Mouse (Mus musculus) brain, embryonic 18.5 days (tissue): ENCODE measurements around the gene Purb.
A peak's percentile ranks its signal among the peaks of the same experiment; 100 is the strongest.
"Not testable (repeated sequence)": the region's sequence is repeated elsewhere in the genome, so short reads cannot be mapped to it uniquely, and the experiment has no call there.

Source experiments
- DNase-seq: peaks from one replicate; pipeline ENCODE4 v3.0.0-alpha.2; 2012; ENCODE audit warnings: low read depth, low spot score

Gene Purb

GRCm38 (mm10) chr11:6486916-6487315 is 11.2 kb upstream of the Purb start:
- DNase-seq: no peak

- no peak for DNase-seq
Measured at GRCm38 (mm10) chr11:6484244-6484959, 8.7 kb upstream of the Purb start.

- no peak for DNase-seq
Measured at GRCm38 (mm10) chr11:6483103-6483502, 7.4 kb upstream of the Purb start.

GRCm38 (mm10) chr11:6481669-6482185 is 6.0 kb upstream of the Purb start:
- no peak for DNase-seq

- no peak for DNase-seq
Measured at GRCm38 (mm10) chr11:6480681-6481405, 5.1 kb upstream of the Purb start.

- no peak for DNase-seq
Measured at GRCm38 (mm10) chr11:6480191-6480590, 4.5 kb upstream of the Purb start.

- DNase-seq: no peak
Measured at GRCm38 (mm10) chr11:6479231-6479630, 3.5 kb upstream of the Purb start.

GRCm38 (mm10) chr11:6477350-6477749 is 1.6 kb upstream of the Purb start:
- DNase-seq: no peak

- no peak for DNase-seq
Measured at GRCm38 (mm10) chr11:6476876-6477275, 1.2 kb upstream of the Purb start.

- DNase-seq: no peak
Measured at GRCm38 (mm10) chr11:6474874-6475731, 614 bp downstream of the Purb start.

- no peak for DNase-seq
Measured at GRCm38 (mm10) chr11:6474381-6474780, 1.3 kb downstream of the Purb start.

- DNase-seq: no peak
Measured at GRCm38 (mm10) chr11:6472076-6472475, 3.6 kb downstream of the Purb start.

- no peak for DNase-seq
Measured at GRCm38 (mm10) chr11:6471493-6471892, 4.2 kb downstream of the Purb start.

GRCm38 (mm10) chr11:6471054-6471453 is 4.7 kb downstream of the Purb start:
- DNase-seq: no peak

- no peak for DNase-seq
Measured at GRCm38 (mm10) chr11:6468541-6468940, 7.2 kb downstream of the Purb start.

- DNase-seq: peak; percentile 55
Measured at GRCm38 (mm10) chr11:6465122-6465521, 10.6 kb downstream of the Purb start.

- no peak for DNase-seq
Measured at GRCm38 (mm10) chr11:6463159-6463837, 12.4 kb downstream of the Purb start.

GRCm38 (mm10) chr11:6456083-6456482 is 19.6 kb downstream of the Purb start:
- DNase-seq: no peak

- DNase-seq: not testable (repeated sequence)
Measured at GRCm38 (mm10) chr11:6448155-6448554, 27.6 kb downstream of the Purb start.

- no peak for DNase-seq
Measured at GRCm38 (mm10) chr11:6447493-6447892, 28.2 kb downstream of the Purb start.

- DNase-seq: no peak
Measured at GRCm38 (mm10) chr11:6445951-6446350, 29.8 kb downstream of the Purb start.
